Mouse (Mus musculus) hindbrain, embryonic 11.5 days (tissue): ENCODE data around the gene Zcchc14. TPM values are rescaled to one million over a fixed set of nuclear protein-coding genes. Genes with fewer than 3 reads are reported as not detected.

Experiments used
- ATAC-seq: fragments of 200-750 bp; cut with Nextera tagmentation; 2 replicates; pipeline ENCODE4 v1.8.0; 2017; ENCODE audit warnings: mild to moderate bottlenecking, moderate TSS enrichment, moderate library complexity; ENCODE audit not compliant: low FRiP score
- DNase-seq: peaks from one replicate; pipeline ENCODE4 v3.0.0-alpha.2; 2015; ENCODE audit warnings: low spot score
- H3K27ac ChIP-seq: fragments of 300-500 bp; sonication (generic); 2 replicates; pipeline ENCODE4 v1.5.1; 2014; ENCODE audit warnings: mild to moderate bottlenecking, low read depth, low read length
- H3K27me3 ChIP-seq: fragments of 300-500 bp; sonication (generic); 2 replicates; pipeline ENCODE4 v1.6.1; 2014; ENCODE audit warnings: mild to moderate bottlenecking, low read length, moderate library complexity, mixed read lengths; ENCODE audit not compliant: control insufficient read depth, insufficient read depth
- H3K36me3 ChIP-seq: fragments of 300-500 bp; sonication (generic); 2 replicates; pipeline ENCODE4 v1.6.1; 2014; ENCODE audit warnings: mild to moderate bottlenecking, low read length, moderate library complexity, mixed read lengths; ENCODE audit not compliant: control insufficient read depth, insufficient read depth
- H3K4me1 ChIP-seq: fragments of 300-500 bp; sonication (generic); replicated peaks from 2 replicates; pipeline ENCODE4 v1.6.1; 2014; ENCODE audit warnings: low read length, mixed read lengths; ENCODE audit not compliant: control insufficient read depth, insufficient read depth
- H3K4me2 ChIP-seq: fragments of 300-500 bp; sonication (generic); replicated peaks from 2 replicates; pipeline ENCODE4 v1.6.1; 2014; ENCODE audit warnings: mild to moderate bottlenecking, low read depth, low read length
- H3K4me3 ChIP-seq: fragments of 300-500 bp; sonication (generic); 2 replicates; pipeline ENCODE4 v1.5.1; 2014; ENCODE audit warnings: low read depth, low read length
- H3K9ac ChIP-seq: fragments of 300-500 bp; sonication (generic); 2 replicates; pipeline ENCODE4 v1.6.1; 2014; ENCODE audit warnings: low read depth, low read length
- H3K9me3 ChIP-seq: fragments of 300-500 bp; sonication (generic); 2 replicates; pipeline ENCODE4 v1.6.1; 2016; ENCODE audit warnings: low read length; ENCODE audit not compliant: control insufficient read depth
- WGBS: fragments of 180-500 bp; shearing (Covaris S2); extraction: QIAGEN DNeasy Blood & Tissue Kit; methylation state at CpG from one replicate; pipeline ENCODE4 v1.1.7; 2014; 5-methylcytosine and 5-hydroxymethylcytosine counted together
- polyA plus RNA-seq: library from polyadenylated mRNA; unstranded; fragments of >200 nt; fragmentation: Nextera tagmentation; extraction: Ambion mirVana; gene quantifications from 2 replicates; pipeline ENCODE4 v1.2.1, GENCODE M21; 2014

The Zcchc14 gene
- polyA plus RNA-seq, 1 experiment from 2014 or later: 30.4 TPM

DNA sequence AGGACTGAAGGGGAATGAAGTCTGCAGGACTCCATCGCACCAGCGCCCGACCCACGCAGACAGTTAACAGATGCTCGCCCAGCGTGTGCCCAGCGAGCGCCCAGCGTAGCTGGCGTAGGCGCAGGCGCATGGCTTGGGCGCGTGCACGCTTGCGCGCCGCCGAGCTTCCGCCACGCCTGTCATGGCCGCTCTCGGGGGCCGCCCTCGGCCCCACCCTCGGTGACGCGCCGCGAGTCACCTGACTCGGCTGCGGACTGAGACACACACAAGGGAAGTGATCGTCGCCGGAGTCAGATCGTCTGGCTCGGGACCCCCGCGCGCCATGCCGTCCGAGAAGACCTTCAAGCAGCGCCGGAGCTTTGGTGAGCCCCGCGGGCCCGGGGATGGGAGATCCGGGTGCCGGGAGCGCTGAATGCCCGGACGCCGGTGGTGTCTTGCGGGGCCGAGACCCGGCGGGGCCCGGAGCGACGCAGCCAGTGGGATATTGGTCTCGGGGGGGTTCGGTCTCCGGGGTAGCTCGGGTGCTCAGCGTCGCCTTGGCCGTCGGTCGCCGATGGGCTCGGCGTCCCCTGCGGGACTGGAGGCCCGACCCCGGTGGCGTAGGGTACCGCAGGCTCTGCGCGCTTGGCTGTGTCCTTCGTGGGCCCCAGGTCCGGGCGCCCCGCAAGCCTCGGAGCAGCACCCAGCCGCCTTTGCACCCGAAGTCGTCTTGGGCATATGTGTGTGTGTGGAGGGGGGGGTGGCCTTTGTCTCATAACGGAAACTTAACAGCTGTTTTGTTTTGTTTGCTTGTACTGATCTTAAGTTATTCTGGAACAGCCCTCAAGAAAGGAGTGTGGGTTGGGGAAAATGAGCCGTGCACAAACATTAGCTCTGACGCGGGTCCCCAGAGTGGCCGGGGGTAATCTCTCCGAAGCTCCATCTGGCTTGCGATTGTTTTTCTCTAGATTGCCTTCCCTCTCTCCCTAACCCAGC lies 62.2 kb downstream of the Zcchc14 start, which contains the start of gene Map1lc3b:
Gene Map1lc3b (plus strand): TSS at position 159 of the 975 bp plus-strand sequence.
- Histone ChIP-seq H3K9ac (peak within 1 kb of the TSS; percentile 83), H3K36me3 (no peaks in the 10 kb centered on the region; the same call in 1 of the 2 replicates), H3K27me3 (no peaks in the 10 kb centered on the region), H3K4me1 (peaks cover 4% of the 10 kb centered on the region), H3K9me3 (no peaks in the 10 kb centered on the region), H3K4me3 (peak within 1 kb of the TSS; percentile 93), H3K27ac (peak within 1 kb of the TSS; percentile 65; the same call in 1 of the 2 replicates), H3K4me2 (peak within 1 kb of the TSS; percentile 68)
- ATAC-seq: peak; percentile 92
- WGBS: under 1% methylated on average over 86 of the region's 94 CpGs
- DNase-seq: peak; percentile 99

DNA sequence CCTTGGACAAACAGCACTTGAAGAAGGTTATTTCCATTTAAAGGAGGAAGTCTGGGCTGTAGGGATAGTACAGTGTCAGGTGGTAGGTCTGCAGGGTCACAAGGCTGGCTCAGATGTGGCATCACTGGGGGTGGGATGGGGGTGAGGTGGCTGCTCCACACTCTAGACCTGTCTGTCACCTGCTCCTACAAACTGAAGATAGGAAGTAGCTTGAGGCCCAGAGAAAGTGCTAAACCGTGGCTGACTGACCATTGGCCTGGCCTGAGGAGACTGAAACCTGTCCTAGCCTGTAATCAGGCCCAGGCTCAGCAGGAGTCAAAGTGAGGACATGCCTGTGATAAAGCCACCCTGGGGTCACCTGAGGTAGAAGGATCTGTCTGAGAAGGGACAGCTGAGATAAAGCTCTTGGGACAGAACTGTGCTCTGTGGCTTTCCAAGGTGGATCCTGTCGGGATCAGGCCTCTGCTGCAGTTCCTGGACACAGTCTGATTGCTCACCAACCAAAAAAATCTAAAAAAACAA lies 63.4 kb downstream of the Zcchc14 start:
- no peak for ATAC-seq
- H3K27ac ChIP-seq: peak overlapping the region; percentile 47; the same call in 1 of the 2 replicates
- DNase-seq: no peak
- H3K27me3 ChIP-seq: no peaks in the 10 kb centered on the region
- 40% methylated on average over 2 of the region's 2 CpGs for WGBS
- H3K4me2 ChIP-seq: no peak overlapping the region
- H3K9ac ChIP-seq: no peak overlapping the region
- no peaks in the 10 kb centered on the region for H3K36me3 ChIP-seq
- H3K9me3 ChIP-seq: no peaks in the 10 kb centered on the region
- H3K4me1 ChIP-seq: peaks cover 4% of the 10 kb centered on the region
- no peak overlapping the region for H3K4me3 ChIP-seq

DNA sequence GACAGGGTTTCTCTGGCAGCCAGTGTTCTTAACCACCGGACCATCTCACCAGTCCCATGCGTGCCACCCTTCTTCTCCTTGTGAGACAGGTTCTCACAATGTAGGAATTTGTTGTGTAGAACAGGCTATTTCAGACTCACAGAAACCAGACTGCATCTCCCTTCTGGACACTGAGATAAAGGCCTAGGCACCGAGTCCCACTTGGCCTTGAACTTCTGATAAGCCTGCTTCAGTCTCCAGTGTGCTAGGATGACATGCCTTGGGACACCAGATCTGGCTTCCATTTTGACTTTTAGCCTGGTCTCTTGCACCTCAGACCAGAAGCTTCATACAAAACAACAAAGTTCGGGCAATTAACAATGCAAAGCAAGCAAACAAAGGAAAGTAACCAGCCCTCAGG lies 64.0 kb downstream of the Zcchc14 start:
- Histone ChIP-seq H3K4me3 (no peak overlapping the region), H3K4me2 (no peak overlapping the region), H3K9me3 (no peaks in the 10 kb centered on the region), H3K27me3 (no peaks in the 10 kb centered on the region), H3K36me3 (no peaks in the 10 kb centered on the region), H3K27ac (no peak overlapping the region), H3K4me1 (peaks cover 4% of the 10 kb centered on the region), H3K9ac (no peak overlapping the region)
- WGBS: 90% methylated on average over 4 of the region's 4 CpGs
- DNase-seq (no peak), ATAC-seq (no peak)

- Histone ChIP-seq H3K4me1 (no peaks in the 10 kb centered on the region), H3K4me3 (peak overlapping the region; percentile 49), H3K4me2 (peak overlapping the region; percentile 63), H3K36me3 (no peaks in the 10 kb centered on the region), H3K9me3 (no peaks in the 10 kb centered on the region), H3K27ac (no peak overlapping the region), H3K27me3 (no peaks in the 10 kb centered on the region), H3K9ac (peak overlapping the region; percentile 58)
- DNase-seq (peak; percentile 98), ATAC-seq (peak; percentile 96)
- 1% methylated on average over 47 of the region's 47 CpGs for WGBS
Observed at GRCm38 (mm10) chr8:121585159-121585825, 67.4 kb downstream of the Zcchc14 start.

DNA sequence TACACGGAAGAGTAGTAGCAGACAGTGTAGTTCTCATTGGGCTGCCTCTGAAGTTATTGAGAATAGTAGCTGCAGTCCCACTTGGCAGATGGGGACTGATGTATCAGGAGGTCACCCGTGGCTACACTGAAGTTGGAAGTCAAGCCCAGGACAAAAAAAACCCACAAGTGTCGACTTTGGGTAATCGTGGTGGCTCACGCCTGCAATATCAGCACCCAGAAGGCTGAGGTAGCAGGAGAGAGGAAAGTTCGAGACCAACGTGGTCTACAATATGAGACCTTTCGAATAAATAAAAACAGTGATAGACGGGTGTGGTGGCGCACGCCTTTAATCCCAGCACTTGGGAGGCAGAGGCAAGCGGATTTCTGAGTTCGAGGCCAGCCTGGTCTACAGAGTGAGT lies 68.0 kb downstream of the Zcchc14 start:
- peak overlapping the region; percentile 49 for H3K4me3 ChIP-seq
- peak overlapping the region; percentile 58 for H3K9ac ChIP-seq
- H3K36me3 ChIP-seq: no peaks in the 10 kb centered on the region
- peak overlapping the region; percentile 63 for H3K4me2 ChIP-seq
- 50% methylated on average over 12 of the region's 13 CpGs for WGBS
- H3K27ac ChIP-seq: no peak overlapping the region
- no peak for ATAC-seq
- H3K9me3 ChIP-seq: no peaks in the 10 kb centered on the region
- H3K27me3 ChIP-seq: no peaks in the 10 kb centered on the region
- H3K4me1 ChIP-seq: no peaks in the 10 kb centered on the region
- DNase-seq: no peak

GRCm38 (mm10) chr8:121583653-121584052 lies 69.0 kb downstream of the Zcchc14 start:
- no peak overlapping the region for H3K27ac ChIP-seq
- H3K27me3 ChIP-seq: no peaks in the 10 kb centered on the region
- WGBS: 60% methylated on average over 8 of the region's 8 CpGs
- ATAC-seq: no peak
- no peaks in the 10 kb centered on the region for H3K36me3 ChIP-seq
- no peak overlapping the region for H3K4me2 ChIP-seq
- H3K4me1 ChIP-seq: no peaks in the 10 kb centered on the region
- no peak overlapping the region for H3K4me3 ChIP-seq
- no peak for DNase-seq
- no peak overlapping the region for H3K9ac ChIP-seq
- H3K9me3 ChIP-seq: no peaks in the 10 kb centered on the region

DNA sequence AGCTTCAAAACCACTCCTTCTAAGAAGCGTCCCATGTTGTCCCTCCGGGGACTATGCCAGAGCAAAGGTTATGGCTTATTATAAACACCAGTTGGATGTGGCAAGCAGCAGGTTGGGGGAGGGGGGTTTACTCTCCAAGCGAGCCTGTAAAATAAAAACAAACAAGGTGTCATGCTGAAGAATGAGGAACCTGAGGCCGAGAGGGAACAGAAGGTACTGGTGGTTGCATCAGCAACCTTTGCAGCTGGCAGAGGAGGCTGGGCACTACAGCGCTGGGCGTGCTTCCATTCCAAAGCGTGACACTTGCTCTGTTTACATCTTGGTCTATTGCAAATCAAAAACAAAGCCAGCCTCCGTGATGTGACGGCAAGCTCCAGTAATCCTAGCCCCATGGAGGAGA lies 72.2 kb downstream of the Zcchc14 start:
- Histone ChIP-seq H3K36me3 (no peaks in the 10 kb centered on the region), H3K4me3 (no peak overlapping the region), H3K4me1 (peaks cover 5% of the 10 kb centered on the region; the same call in 1 of the 2 replicates), H3K4me2 (no peak overlapping the region), H3K9me3 (no peaks in the 10 kb centered on the region), H3K27ac (no peak overlapping the region), H3K9ac (no peak overlapping the region), H3K27me3 (no peaks in the 10 kb centered on the region)
- 44% methylated on average over 9 of the region's 9 CpGs for WGBS
- ATAC-seq (no peak), DNase-seq (no peak)

DNA sequence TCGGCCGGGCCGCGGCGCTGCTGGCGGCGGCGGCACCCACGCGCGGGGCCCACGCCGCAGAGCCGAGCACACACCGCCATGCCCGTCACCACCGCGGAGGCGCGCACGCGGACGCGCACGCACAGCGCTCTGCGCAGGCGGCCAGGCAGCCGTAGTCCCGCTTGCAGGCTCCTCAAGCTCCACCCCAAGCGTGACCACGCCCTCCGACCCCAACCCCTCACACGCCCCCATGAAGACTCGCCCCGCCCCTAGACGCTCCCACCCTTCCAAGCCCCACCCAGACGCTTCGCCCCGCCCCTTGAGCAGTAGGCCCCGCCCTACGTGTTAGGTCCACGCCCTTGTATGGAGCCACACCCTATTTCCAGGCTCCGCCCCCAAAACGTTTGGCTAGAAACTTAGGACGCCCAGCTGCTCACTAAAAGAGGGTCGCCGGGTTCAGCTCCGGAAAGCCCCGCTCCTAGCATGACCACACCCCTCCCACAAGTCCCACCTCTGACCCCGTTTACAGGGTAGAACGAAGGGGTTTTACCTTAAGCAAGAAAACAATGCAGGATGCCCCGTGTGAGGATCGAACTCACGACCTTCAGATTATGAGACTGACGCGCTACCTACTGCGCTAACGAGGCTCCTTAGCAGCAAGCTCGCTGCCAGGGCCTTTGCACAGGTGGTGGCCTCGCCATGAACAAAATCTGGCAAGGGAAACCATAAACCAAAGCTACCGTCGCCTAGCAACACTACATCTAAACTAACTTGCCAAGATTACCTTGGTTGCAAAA lies 73.8 kb downstream of the Zcchc14 start, which contains the start of gene Fbxo31:
Gene Fbxo31 (minus strand): TSS at position 131 of the 776 bp plus-strand sequence.
- Histone ChIP-seq H3K4me3 (peak within 1 kb of the TSS; percentile 87), H3K4me2 (peak within 1 kb of the TSS; percentile 79), H3K9me3 (no peaks in the 10 kb centered on the region), H3K27me3 (no peaks in the 10 kb centered on the region), H3K4me1 (peaks cover 5% of the 10 kb centered on the region; the same call in 1 of the 2 replicates), H3K27ac (peak within 1 kb of the TSS; percentile 63), H3K36me3 (no peaks in the 10 kb centered on the region), H3K9ac (peak within 1 kb of the TSS; percentile 89)
- peak; percentile 91 for ATAC-seq
- peak; percentile 95 for DNase-seq
- 2% methylated on average over 43 of the region's 63 CpGs for whole genome bisulfite sequencing
